Mouse (Mus musculus) intestine, embryonic 15.5 days (tissue): ENCODE measurements around the gene Mvk. TPM values are rescaled to one million over a fixed set of nuclear protein-coding genes. Genes with fewer than 3 reads are reported as not detected.

Source experiments
- ATAC-seq: fragments of 200-750 bp; cut with Nextera tagmentation; 2 replicates; pipeline ENCODE4 v1.8.0; 2017; ENCODE audit warnings: moderate TSS enrichment, moderate library complexity
- H3K27ac ChIP-seq: fragments of 300-500 bp; sonication (generic); 2 replicates; pipeline ENCODE4 v1.5.1; 2015; ENCODE audit warnings: mild to moderate bottlenecking, inconsistent platforms
- H3K27me3 ChIP-seq: fragments of 300-500 bp; sonication (generic); replicated peaks from 2 replicates; pipeline ENCODE4 v1.6.1; 2015; ENCODE audit warnings: inconsistent platforms
- H3K36me3 ChIP-seq: fragments of 300-500 bp; sonication (generic); 2 replicates; pipeline ENCODE4 v1.6.1; 2015; ENCODE audit warnings: inconsistent platforms
- H3K4me1 ChIP-seq: fragments of 300-500 bp; sonication (generic); replicated peaks from 2 replicates; pipeline ENCODE4 v1.6.1; 2015; ENCODE audit warnings: inconsistent platforms
- H3K4me2 ChIP-seq: fragments of 300-500 bp; sonication (generic); replicated peaks from 2 replicates; pipeline ENCODE4 v1.6.1; 2015; ENCODE audit warnings: mild to moderate bottlenecking, inconsistent platforms
- H3K4me3 ChIP-seq: fragments of 300-500 bp; sonication (generic); replicated peaks from 2 replicates; pipeline ENCODE4 v1.5.1; 2015; ENCODE audit warnings: inconsistent platforms
- H3K9ac ChIP-seq: fragments of 300-500 bp; sonication (generic); 2 replicates; pipeline ENCODE4 v1.6.1; 2015; ENCODE audit warnings: inconsistent platforms
- H3K9me3 ChIP-seq: fragments of 300-500 bp; sonication (generic); 2 replicates; pipeline ENCODE4 v1.6.1; 2016; ENCODE audit warnings: inconsistent platforms
- WGBS: fragments of 180-500 bp; shearing (Covaris S2); methylation state at CpG from one replicate; pipeline ENCODE4 v1.1.7; 2015; 5-methylcytosine and 5-hydroxymethylcytosine counted together
- polyA plus RNA-seq: library from polyadenylated mRNA; unstranded; fragments of >200 nt; fragmentation: Nextera tagmentation; extraction: Ambion mirVana; gene quantifications from 2 replicates; pipeline ENCODE4 v1.2.1, GENCODE M21; 2015

Mvk gene
- polyA plus RNA-seq, 1 experiment from 2014 or later: 59.8 TPM

- Histone ChIP-seq H3K9ac (no peak overlapping the region), H3K4me2 (no peak overlapping the region), H3K36me3 (no peaks in the 10 kb centered on the region), H3K27me3 (no peaks in the 10 kb centered on the region), H3K9me3 (no peaks in the 10 kb centered on the region), H3K4me1 (peaks cover 34% of the 10 kb centered on the region), H3K27ac (no peak overlapping the region), H3K4me3 (no peak overlapping the region)
- no peak for ATAC-seq
- 83% methylated on average over 24 of the region's 24 CpGs for WGBS
Measured at GRCm38 (mm10) chr5:114462067-114463040, 18.3 kb downstream of the Mvk start.

DNA sequence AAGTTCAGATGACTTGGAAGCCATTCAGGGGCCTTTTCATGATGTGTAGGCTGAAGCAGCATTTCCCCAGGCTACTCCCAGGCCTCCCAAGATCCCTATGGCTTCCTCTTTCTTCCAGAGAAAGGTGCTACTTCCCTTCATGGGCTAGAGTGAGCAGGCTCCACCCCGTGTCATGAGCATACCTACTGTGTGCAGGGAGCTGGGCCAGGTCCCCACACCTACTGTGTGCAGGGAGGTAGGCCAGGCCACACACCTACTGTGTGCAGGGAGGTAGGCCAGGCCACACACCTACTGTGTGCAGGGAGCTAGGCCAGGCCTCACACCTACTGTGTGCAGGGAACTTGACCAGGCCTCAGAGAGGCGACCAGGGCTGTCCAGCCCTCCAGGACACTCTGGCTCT, 20.5 kb downstream of the Mvk start:
- H3K4me1 ChIP-seq: peaks cover 37% of the 10 kb centered on the region
- ATAC-seq: no peak
- no peak overlapping the region for H3K4me2 ChIP-seq
- no peaks in the 10 kb centered on the region for H3K9me3 ChIP-seq
- H3K27me3 ChIP-seq: no peaks in the 10 kb centered on the region
- no peak overlapping the region for H3K4me3 ChIP-seq
- H3K27ac ChIP-seq: no peak overlapping the region
- 77% methylated on average over 2 of the region's 2 CpGs for WGBS
- no peaks in the 10 kb centered on the region for H3K36me3 ChIP-seq
- no peak overlapping the region for H3K9ac ChIP-seq

GRCm38 (mm10) chr5:114465641-114466040, 21.6 kb downstream of the Mvk start:
- no peak overlapping the region for H3K27ac ChIP-seq
- 67% methylated on average over 7 of the region's 7 CpGs for WGBS

DNA sequence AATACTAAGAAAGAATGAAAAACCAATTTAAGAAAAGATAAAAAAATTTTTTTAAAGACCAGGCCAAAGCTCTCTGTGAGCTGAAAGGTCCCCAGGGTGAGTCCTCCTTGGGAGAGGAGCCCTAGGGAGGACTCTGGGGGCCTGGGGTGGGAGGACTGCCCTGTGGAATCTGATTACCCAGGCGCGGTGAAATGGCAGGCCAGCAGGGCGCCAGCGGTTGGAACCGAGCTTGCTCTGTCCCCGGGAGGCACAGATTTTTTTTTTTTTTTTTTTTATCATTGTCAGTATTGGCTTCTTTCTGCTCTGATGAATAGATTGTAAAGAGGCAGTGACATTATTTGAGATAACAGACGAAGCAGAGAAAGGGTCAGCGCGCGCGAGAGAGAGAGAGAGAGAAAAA, 22.9 kb downstream of the Mvk start:
- peak; percentile 54 for ATAC-seq
- Histone ChIP-seq H3K9ac (0 out of 2 replicates have a peak overlapping the region, but pooled peaks have one; percentile 18), H3K27me3 (no peaks in the 10 kb centered on the region), H3K4me1 (peaks cover 28% of the 10 kb centered on the region), H3K4me3 (peak overlapping the region; percentile 21), H3K36me3 (no peaks in the 10 kb centered on the region), H3K27ac (peak overlapping the region; percentile 81), H3K9me3 (no peaks in the 10 kb centered on the region), H3K4me2 (peak overlapping the region; percentile 59)
- WGBS: 4% methylated on average over 11 of the region's 11 CpGs

More at GRCm38 (mm10) chr5:114465641-114466040, 21.6 kb downstream of the Mvk start:
- H3K4me3 ChIP-seq: no peak overlapping the region
- ATAC-seq: no peak
- H3K27me3 ChIP-seq: no peaks in the 10 kb centered on the region
- H3K4me2 ChIP-seq: no peak overlapping the region
- no peak overlapping the region for H3K9ac ChIP-seq
- peaks cover 37% of the 10 kb centered on the region for H3K4me1 ChIP-seq
- no peaks in the 10 kb centered on the region for H3K36me3 ChIP-seq
- H3K9me3 ChIP-seq: no peaks in the 10 kb centered on the region

DNA sequence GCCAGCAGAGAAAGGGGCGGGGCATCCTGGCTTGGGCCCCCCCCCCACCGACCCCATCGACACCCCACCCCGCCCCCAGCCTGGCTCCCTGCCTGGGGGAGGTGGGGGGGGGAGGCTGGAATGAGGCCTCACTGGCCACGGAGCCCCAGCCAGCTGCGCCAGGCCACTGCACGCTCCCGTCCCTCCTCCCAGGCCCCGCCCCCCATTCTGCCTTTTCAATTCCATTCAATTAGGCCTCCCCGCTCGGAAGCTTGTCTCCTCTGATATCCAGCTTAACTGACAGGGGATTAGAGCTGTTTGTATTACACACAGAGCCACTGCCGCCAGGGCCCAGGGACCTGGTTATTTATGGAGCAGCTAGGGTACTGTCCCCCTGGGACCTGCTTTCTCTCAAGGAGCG, 23.4 kb downstream of the Mvk start:
- peak overlapping the region; percentile 81 for H3K27ac ChIP-seq
- peak; percentile 83 for ATAC-seq

DNA sequence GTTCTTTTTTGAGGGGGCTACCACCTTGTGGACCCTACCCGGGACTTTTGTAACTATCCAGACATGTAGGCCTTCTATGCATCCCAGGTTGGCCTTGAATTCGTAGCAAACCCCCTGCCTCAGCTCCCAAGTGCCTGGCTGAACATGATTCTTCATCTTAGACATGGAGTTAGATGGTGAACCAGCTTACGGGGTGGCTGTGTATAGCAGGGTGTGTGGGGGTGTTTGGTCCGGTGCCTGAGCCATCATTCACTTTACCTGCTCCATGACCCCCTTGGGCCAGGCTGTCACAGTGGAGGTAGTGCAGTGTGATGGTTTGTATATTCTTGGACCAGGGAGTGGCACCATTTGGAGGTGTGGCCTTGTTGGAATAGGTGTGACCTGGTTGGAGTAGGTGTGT, 23.9 kb downstream of the Mvk start:
- H3K4me2 ChIP-seq: peak overlapping the region; percentile 59; the same call in 1 of the 2 replicates
- peak overlapping the region; percentile 81 for H3K27ac ChIP-seq
- no peak for ATAC-seq
- H3K4me3 ChIP-seq: no peak overlapping the region
- H3K9ac ChIP-seq: peak overlapping the region; percentile 26; the same call in 1 of the 2 replicates
- H3K4me1 ChIP-seq: peaks cover 28% of the 10 kb centered on the region
- no peaks in the 10 kb centered on the region for H3K36me3 ChIP-seq
- H3K27me3 ChIP-seq: no peaks in the 10 kb centered on the region
- H3K9me3 ChIP-seq: no peaks in the 10 kb centered on the region
- 51% methylated on average over 4 of the region's 4 CpGs for WGBS

More for the DNA sequence above, 23.4 kb downstream of the Mvk start:
- Histone ChIP-seq H3K4me2 (peak overlapping the region; percentile 59), H3K9ac (peak overlapping the region; percentile 26; the same call in 1 of the 2 replicates), H3K4me1 (peaks cover 28% of the 10 kb centered on the region), H3K9me3 (no peaks in the 10 kb centered on the region), H3K4me3 (peak overlapping the region; percentile 21), H3K27me3 (no peaks in the 10 kb centered on the region), H3K36me3 (no peaks in the 10 kb centered on the region)
- WGBS: 4% methylated on average over 12 of the region's 13 CpGs

- Histone ChIP-seq H3K27me3 (no peaks in the 10 kb centered on the region; the same call in 1 of the 2 replicates), H3K9ac (no peak overlapping the region), H3K4me1 (peaks cover 21% of the 10 kb centered on the region), H3K4me3 (no peak overlapping the region), H3K4me2 (no peak overlapping the region), H3K27ac (no peak overlapping the region), H3K9me3 (no peaks in the 10 kb centered on the region), H3K36me3 (no peaks in the 10 kb centered on the region)
- WGBS: 57% methylated on average over 3 of the region's 3 CpGs
- ATAC-seq: no peak
Measured at GRCm38 (mm10) chr5:114470359-114470758, 26.3 kb downstream of the Mvk start.

DNA sequence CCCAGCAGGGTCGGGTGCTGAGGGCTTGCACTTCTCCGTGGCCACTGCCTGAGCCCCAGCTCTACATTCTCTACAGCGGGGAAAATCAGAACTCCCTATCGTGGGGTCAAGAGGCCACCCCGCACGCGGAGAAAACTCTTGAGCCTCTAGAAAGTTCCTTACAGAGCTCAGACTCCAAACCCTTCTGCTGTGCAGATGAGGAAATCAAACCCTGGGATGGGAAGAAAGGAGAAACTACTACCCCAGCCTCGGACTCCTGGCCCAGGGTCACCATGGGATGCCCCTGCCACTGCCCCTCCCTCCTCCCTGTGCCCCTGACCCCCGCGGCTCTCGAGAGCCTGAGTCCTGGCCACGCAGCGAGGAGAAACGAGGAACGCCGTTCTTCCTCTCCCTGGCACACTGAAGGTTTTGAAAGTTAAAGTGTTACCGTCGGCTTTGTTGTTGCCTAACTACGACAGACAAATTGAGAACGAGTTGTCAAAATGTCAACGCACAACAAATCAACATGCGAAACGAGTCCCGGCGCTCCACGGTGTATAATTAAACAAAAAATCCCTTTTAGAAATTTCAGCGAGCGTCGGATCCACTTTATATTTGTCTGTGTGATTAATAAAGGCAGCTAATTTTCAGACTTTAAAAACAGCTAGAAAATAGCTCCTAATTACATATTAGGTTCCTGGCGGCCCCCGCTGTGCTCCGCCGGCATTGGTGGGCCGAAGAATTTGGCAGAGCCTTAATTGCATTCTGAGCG, 30.8 kb downstream of the Mvk start:
- H3K4me3 ChIP-seq: no peak overlapping the region
- no peaks in the 10 kb centered on the region for H3K36me3 ChIP-seq
- H3K27ac ChIP-seq: no peak overlapping the region
- H3K9ac ChIP-seq: no peak overlapping the region
- H3K27me3 ChIP-seq: no peaks in the 10 kb centered on the region; the same call in 1 of the 2 replicates
- H3K4me2 ChIP-seq: no peak overlapping the region
- 53% methylated on average over 35 of the region's 35 CpGs for WGBS
- H3K4me1 ChIP-seq: 0 out of 2 replicates have a peak, but pooled peaks cover 2% of the 10 kb centered on the region
- H3K9me3 ChIP-seq: no peaks in the 10 kb centered on the region
- ATAC-seq: no peak

DNA sequence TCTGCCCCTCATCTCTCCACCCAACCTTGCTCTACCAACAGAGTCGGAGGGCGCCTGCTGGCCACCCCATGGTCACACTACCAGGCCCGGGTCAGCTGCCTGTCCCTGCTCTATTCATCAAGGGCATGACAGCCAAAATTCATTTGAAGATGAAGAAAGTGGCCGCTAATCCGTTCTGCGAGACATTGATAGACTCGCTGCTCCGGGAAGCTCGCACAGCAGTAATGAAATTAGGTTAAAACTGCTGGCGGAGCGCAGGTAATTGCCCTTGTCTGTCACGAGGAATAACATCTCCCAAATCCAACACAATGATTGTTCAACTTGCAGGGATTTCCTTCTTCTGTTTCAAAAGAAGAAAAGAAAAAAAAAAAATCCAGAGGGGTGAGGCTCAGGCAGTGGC, 34.2 kb downstream of the Mvk start:
- Histone ChIP-seq H3K4me1 (peaks cover 8% of the 10 kb centered on the region), H3K27me3 (no peaks in the 10 kb centered on the region; the same call in 1 of the 2 replicates), H3K4me3 (no peak overlapping the region), H3K9ac (no peak overlapping the region), H3K9me3 (no peaks in the 10 kb centered on the region), H3K27ac (no peak overlapping the region), H3K4me2 (no peak overlapping the region), H3K36me3 (no peaks in the 10 kb centered on the region)
- no peak for ATAC-seq
- WGBS: 80% methylated on average over 12 of the region's 12 CpGs

DNA sequence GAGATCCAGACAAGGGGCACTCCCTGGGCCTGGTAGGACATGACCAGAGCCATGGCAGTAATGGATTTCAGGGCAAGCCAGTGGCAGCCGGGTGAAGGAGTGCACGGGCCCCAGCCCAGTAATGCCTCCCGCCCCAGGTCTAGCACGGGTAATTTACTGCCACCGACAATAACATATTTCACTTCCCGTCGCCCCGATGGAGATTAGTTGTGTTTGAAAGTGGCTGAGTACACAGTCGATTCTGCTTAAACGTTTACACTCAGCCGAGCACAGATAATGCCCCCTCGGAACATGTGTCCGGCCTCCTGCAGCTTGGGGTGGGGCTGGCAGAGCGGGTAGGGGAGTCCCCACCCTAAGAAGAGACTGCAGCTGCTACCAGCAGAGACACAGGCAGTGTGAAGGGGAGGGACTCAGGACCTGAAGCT, 38.5 kb downstream of the Mvk start:
- ATAC-seq: peak; percentile 89
- no peaks in the 10 kb centered on the region for H3K27me3 ChIP-seq
- no peak overlapping the region for H3K9ac ChIP-seq
- H3K9me3 ChIP-seq: no peaks in the 10 kb centered on the region
- 3% methylated on average over 14 of the region's 14 CpGs for WGBS
- H3K27ac ChIP-seq: no peak overlapping the region
- H3K4me1 ChIP-seq: peaks cover 6% of the 10 kb centered on the region
- H3K4me3 ChIP-seq: no peak overlapping the region
- H3K36me3 ChIP-seq: no peaks in the 10 kb centered on the region
- H3K4me2 ChIP-seq: peak overlapping the region; percentile 32; the same call in 1 of the 2 replicates

DNA sequence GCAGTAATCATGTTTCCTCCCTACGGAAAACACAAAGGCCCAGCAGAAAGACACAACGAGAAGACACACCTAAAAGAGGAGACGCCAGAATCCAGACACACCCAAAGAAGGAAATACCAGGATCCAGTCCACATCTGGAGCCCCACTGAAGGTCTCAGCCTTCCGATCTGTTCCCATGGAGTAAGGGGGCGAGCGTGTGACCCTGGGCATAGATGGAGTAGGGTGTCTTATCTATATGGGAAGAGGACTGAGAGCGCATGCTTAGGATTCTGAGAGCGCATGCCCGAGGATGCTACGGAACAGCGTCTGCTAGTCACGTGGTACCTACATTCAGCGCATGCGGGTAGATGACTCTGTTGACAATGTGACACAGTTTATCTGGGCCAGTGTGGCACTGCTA, 41.6 kb downstream of the Mvk start:
- peaks cover 6% of the 10 kb centered on the region for H3K4me1 ChIP-seq
- no peak for ATAC-seq
- H3K9me3 ChIP-seq: no peaks in the 10 kb centered on the region
- H3K9ac ChIP-seq: no peak overlapping the region
- no peak overlapping the region for H3K4me2 ChIP-seq
- H3K27me3 ChIP-seq: no peaks in the 10 kb centered on the region
- no peak overlapping the region for H3K27ac ChIP-seq
- 91% methylated on average over 14 of the region's 14 CpGs for WGBS
- H3K4me3 ChIP-seq: no peak overlapping the region
- no peaks in the 10 kb centered on the region for H3K36me3 ChIP-seq

- Histone ChIP-seq H3K36me3 (no peaks in the 10 kb centered on the region), H3K4me3 (no peak overlapping the region), H3K4me2 (no peak overlapping the region), H3K9ac (no peak overlapping the region), H3K27ac (no peak overlapping the region), H3K9me3 (no peaks in the 10 kb centered on the region), H3K4me1 (no peaks in the 10 kb centered on the region), H3K27me3 (no peaks in the 10 kb centered on the region)
- no peak for ATAC-seq
- WGBS: 80% methylated on average over 6 of the region's 6 CpGs
Measured at GRCm38 (mm10) chr5:114489570-114489969, 45.5 kb downstream of the Mvk start.
